Mouse (Mus musculus) left cerebral cortex, postnatal 36 days (tissue): ENCODE measurements at regions not wholly inside any gene's neighbourhood (a gene's known extent, or its start where the extent isn't known, plus 50 kb on each side); places are given as distances from the start of the nearest gene placed in this dataset.

Experiments
- DNase-seq, 2 experiments: peaks; one replicate each; pipeline ENCODE4 v3.0.0; 2021 to 2022; ENCODE audit warnings: low spot score in 2 of 2, mixed read lengths in 1 of 2
- intact Hi-C: fragments of 180-260 bp; cut with DNase I; formaldehyde crosslinking; loops from one replicate; pipeline ENCODE4 v1.15.1; 2025

DNA sequence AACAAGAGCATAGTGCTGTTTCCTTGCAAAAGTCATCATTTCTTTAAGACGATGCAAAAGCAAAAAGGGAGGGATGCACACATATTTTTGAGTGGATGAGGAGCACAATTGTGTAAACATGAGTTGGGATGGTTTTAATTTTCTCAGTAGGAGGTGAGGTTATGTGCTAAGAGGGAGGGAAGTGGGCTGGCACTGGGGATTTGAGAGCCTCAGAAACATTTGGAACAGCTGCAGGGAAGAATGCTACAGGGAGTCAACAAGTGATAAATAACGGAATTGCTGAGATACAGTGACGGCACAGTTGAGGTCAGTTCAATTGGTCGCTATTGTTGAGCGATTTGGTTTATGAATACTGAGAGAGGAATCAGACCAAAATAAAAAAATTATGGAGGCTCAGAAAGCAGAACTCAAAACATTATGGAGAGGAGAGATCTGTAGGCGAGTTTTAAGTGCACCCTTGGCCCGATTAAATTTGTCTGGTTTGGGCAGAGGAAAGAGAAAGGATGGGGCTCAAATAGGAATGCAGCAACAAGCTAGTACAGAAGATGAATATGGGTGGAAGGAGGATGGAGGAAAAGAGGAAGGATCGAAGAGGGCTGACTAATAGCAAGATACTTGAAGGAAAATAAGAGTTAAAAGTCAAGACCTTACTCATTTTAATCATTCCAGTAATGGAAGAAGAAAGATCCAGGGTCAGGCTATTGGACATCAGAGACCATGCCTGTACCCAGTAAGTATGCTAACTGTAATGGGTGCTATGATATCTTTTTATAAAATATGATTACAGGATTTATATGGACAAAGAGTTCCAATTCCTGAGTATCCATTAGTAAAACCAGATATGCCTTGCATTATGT lies 259.0 kb downstream of the Trim52 start:
- DNase-seq: no peak
- intact Hi-C loops: no loop called here

- intact Hi-C loops: no loop called here
- DNase-seq: no peak
These were observed 259.7 kb downstream of the Trim52 start for GRCm38 (mm10) chr14:106365624-106366118.

DNA sequence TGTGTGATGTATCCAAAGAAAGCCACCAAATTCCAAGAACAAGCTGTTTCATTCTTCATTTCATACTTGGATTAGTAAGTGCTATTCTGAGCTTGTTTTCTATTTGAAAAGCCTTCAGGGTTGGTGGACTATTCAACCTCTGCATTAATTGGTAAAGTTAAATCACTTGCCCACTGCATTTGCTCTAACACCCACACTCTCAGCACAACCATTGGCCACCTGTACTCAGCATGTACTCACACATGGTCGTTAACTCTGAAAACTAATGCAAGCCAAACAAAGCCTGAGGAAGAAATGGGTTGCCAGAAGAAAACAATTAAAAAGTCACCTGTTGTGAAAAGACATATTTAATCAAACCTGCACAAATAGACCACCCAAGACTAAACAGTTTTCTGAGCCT lies 267.5 kb downstream of the Trim52 start:
- intact Hi-C loops: no loop called here
- DNase-seq: no peak

DNA sequence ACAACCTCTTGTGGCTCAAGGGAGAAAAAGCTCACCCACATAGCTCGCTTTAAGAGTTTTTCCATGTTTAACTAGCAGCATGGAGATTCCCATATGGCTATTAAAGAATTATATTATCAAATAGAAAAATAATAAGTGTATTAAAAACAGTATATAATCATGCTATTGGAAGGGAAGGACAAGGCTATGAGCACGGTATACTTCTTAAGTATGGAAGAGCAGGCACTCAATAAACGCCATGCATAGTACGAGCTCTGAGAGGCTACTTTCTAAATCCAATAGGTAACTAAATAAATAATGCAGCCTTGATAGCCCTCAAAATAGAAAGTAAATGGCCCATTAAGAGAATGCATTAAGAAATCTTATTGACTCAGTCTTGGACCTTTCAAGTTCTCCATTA lies 273.6 kb downstream of the Trim52 start:
- intact Hi-C loops: no loop called here
- no peak for DNase-seq

- DNase-seq: no peak
- intact Hi-C loops: no loop called here
These were observed 281.7 kb downstream of the Trim52 start for GRCm38 (mm10) chr14:106387671-106388070.

GRCm38 (mm10) chr14:106390546-106390945 lies 284.5 kb downstream of the Trim52 start:
- intact Hi-C loops: no loop called here
- no peak for DNase-seq

DNA sequence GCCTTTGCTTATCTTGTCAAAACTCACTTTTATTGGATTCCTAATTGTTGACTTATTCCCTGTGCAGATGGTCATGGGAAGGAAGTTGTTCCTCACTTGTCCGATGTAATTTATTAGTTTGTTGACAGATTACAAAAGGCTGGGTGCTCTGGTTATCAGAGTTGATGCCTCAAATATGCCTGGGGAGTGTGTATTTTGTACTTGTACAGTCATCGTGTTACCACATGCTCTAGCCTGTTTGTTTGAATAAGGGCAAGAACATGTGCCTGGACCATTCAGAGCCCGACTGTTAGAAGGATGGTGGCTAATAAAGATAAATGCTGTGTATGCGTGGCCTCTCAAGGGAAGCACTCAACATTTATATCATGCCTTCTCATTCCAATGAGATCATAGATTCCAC lies 288.0 kb downstream of the Trim52 start:
- DNase-seq: no peak
- intact Hi-C loops: no loop called here

DNA sequence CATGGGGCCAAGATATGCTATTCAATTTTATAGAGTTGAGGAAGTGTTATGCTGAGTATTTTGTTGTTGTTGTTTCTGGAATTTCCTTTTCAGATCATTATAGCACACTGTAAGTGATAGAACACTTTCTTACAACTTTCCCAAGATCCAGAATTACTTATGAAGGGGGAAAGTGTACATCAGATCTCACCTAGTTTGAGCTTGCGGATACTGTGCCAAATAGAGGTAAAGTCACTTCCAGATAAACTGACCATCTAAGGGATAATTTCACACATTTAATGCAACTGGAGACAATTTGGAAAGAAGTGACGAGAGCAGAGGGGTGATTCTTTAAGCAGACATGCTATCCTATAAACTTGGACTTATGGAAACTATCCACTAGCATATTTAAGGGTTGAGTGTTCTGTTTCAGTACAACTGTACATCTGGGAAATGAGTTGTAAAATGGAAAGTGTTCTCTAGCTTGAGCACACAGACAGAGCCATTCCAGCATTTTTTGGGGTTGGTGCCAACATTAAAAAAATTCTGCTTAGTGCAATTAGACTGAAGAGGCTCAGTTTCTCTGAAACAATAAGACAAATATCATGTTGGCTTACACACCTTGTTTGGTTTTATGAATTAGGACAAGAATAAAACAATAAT lies 307.0 kb downstream of the Trim52 start:
- DNase-seq: no peak

GRCm38 (mm10) chr14:106424714-106425113 lies 318.7 kb downstream of the Trim52 start:
- intact Hi-C loops: no loop called here
- DNase-seq: no peak

More for the DNA sequence above, 307.0 kb downstream of the Trim52 start:
- intact Hi-C loops: no loop called here

GRCm38 (mm10) chr14:106428594-106428993 lies 322.6 kb downstream of the Trim52 start:
- DNase-seq: no peak
- intact Hi-C loops: no loop called here

DNA sequence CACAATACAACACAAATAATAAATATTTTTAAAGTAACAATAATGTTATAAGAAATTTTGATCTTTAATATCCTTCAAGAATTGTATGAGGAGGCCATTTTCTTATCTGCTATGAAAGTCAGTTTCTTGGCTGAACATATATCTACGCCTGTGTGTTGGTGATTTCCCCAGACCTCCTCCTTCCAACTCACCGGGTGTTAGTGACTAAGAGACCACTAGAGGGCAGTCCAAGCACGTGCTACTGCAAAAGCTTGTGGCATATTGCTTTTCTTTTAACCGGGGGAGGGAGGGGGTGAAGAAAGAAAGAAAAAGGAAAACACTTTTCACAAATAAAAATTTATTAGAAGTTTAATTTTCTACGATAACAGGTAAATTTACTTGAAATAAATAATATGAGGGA lies 333.3 kb downstream of the Trim52 start:
- DNase-seq: peak; percentile 35 to 65
- intact Hi-C loops: loop anchor here (1.0 kb wide), 1 partner anchor 61 kb away; no protein-coding TSS in a partner anchor

DNA sequence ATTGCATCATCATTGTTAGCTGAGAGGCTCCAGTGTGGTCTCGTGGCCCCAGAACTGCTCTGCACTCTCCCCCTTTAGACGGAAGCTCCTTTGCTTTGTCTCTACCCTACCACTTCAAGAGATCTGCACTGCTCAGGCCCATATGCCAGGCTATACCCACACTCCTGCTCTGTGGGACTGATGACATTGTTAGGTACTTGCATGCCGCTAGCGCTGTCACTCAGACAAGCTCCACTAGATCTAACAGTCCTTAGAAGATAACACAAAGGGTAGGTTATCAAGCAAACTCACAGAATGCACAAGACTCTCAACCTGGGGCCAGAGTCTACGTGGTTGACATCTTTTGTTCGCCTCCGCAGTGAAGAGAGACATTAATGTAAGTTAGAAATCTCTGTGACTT lies 383.1 kb downstream of the Trim52 start:
- no peak for DNase-seq
- intact Hi-C loops: no loop called here

- DNase-seq: no peak
- intact Hi-C loops: no loop called here
These were observed 385.4 kb downstream of the Trim52 start for GRCm38 (mm10) chr14:106491389-106491788.

GRCm38 (mm10) chr14:106500344-106501135 lies 394.5 kb downstream of the Trim52 start:
- intact Hi-C loops: loop anchor here (1.0 to 10.0 kb wide), 2 partner anchors 61 to 1186 kb away; no protein-coding TSS in a partner anchor
- DNase-seq: peak; percentile 10 to 29

DNA sequence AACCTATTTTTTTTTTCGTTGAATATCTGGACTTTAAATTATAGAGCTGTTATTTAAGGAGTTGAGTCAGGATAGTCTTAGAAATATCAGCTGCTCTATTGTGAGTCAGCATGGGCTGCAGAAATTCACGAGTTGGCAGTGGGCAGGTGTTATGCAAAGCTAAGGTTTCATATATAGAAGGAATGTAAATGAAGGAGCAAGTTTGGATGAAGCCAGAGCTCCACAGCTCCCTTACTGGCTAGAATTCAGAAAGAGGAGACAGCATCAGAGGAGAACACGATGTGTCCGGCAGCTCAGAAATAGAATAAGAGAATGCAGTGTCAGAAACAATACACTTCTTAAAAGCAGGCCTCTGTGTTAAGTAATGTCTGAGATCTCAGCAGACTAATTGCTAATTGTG lies 400.9 kb downstream of the Trim52 start:
- peak; percentile 59 to 60 for DNase-seq

DNA sequence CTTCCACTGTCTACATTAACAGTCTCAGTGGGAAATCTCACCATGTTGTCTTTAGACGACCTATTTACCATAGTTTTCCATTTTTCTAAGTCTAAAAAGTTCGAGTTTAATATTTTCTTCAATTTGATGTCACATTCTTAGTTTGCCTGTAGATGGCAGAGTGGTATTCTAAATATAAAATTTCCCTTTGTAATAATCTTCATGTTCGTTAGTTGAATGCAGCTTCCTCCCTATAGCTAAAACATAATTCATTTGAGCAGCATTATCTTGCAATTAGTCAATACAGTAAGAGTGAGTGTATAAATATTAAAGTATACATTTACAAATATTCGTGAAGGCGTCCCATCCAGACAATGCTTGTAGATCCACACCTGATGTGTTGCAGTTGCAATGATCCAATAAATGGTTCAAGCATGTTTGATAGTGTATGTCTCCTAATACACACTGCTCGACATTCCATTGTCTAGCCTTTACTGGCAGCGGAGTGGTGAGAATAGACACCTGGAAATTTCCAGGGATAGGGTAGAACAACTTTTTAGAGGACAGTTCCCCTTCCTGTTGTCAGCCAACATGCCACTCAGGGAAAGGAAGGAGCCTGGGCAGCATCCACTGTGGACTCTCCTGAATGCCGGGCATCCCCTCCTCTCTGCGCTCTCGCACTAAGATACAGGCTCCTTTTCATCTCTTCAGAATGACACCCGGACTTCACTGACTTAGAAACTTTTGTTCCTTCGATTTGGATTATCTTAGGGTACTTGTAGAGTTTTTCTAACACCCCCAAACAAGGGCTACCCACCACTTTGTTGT lies 412.8 kb downstream of the Trim52 start:
- intact Hi-C loops: no loop called here
- no peak for DNase-seq

More for the DNA sequence above, 400.9 kb downstream of the Trim52 start:
- intact Hi-C loops: loop anchor here (5.0 to 10.0 kb wide), 2 partner anchors 610 to 1192 kb away; partner anchors contain the start of gene Spry2

DNA sequence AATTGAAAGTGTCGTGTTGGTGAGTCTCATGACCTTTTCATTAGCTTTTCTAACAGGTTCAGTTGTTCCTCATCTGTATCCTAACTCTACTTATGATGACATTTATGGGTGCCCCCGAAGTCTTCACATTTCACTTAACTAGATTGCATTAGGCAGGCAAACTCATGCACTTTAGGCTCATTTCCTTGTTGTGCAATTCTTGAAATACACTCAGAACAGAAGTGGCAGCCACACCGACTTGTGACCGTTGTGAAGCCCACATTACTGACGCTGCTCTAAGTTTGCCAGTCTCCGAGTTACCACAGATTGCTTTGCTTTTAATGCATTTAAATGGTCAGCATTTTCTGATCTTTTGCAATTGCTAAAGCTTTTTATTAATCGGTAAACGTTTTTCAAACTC lies 414.8 kb downstream of the Trim52 start:
- intact Hi-C loops: no loop called here
- DNase-seq: no peak

- intact Hi-C loops: no loop called here
- no peak for DNase-seq
These were observed 444.2 kb downstream of the Trim52 start for GRCm38 (mm10) chr14:106550150-106550549.

- intact Hi-C loops: no loop called here
- no peak for DNase-seq
These were observed 473.3 kb downstream of the Trim52 start for GRCm38 (mm10) chr14:106579281-106579680.
